Mouse (Mus musculus) lung, postnatal 0 days (tissue): ENCODE measurements around the gene Sp110.
"Not testable (repeated sequence)": the region's sequence is repeated elsewhere in the genome, so short reads cannot be mapped to it uniquely, and the experiment has no call there.

Experiments used
- CTCF ChIP-seq: IDR thresholded peaks from 2 replicates; pipeline ENCODE4 v1.5.1; 2016; ENCODE audit warnings: antibody characterized with exemption, mild to moderate bottlenecking
- EP300 ChIP-seq: IDR thresholded peaks from 2 replicates; pipeline ENCODE4 v1.6.1; 2016; ENCODE audit warnings: antibody characterized with exemption, mild to moderate bottlenecking, control low read depth

DNA sequence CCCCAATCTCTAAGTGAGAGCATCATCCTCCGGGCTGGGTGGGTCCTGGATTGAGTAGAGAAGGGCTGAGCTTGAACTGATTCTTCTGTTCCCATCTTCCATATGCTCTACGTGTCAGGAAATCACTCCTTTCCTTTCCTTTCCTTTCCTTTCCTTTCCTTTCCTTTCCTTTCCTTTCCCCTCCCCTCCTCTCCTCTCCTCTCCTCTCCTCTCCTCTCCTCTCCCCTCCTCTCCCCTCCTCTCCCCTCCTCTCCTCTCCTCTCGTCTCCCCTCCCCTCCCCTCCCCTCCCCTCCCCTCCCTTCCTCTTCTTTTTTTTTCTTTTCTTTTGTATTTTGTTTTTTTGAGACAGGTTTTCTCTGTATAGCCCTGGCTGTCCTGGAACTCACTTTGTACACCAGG lies 23.2 kb downstream of the Sp110 start, which contains the start of gene G530012D18Rik:
- TF ChIP-seq CTCF, EP300: not testable (repeated sequence)
